Mouse (Mus musculus) forebrain, embryonic 14.5 days (tissue): ENCODE results near the gene Aoc1. TPM values are rescaled to one million over a fixed set of nuclear protein-coding genes. Genes with fewer than 3 reads are reported as not detected.

Experiments
- ATAC-seq: fragments of 200-750 bp; cut with Nextera tagmentation; 2 replicates; pipeline ENCODE4 v1.8.0; 2017; ENCODE audit warnings: mild to moderate bottlenecking, moderate library complexity
- DNase-seq: peaks from one replicate; pipeline ENCODE4 v3.0.0-alpha.2; 2015; ENCODE audit warnings: low spot score
- H3K27ac ChIP-seq: fragments of 300-500 bp; sonication (generic); 2 replicates; pipeline ENCODE4 v1.5.1; 2014; ENCODE audit warnings: low read depth, mild to moderate bottlenecking, control low read depth, low read length, moderate library complexity
- H3K27me3 ChIP-seq: fragments of 300-500 bp; sonication (generic); replicated peaks from 2 replicates; pipeline ENCODE4 v1.6.1; 2014; ENCODE audit warnings: low read length, control low read depth, mixed read lengths; ENCODE audit not compliant: control insufficient read depth, insufficient read depth
- H3K36me3 ChIP-seq: fragments of 300-500 bp; sonication (generic); 2 replicates; pipeline ENCODE4 v1.6.1; 2014; ENCODE audit warnings: low read length, control low read depth; ENCODE audit not compliant: control insufficient read depth, insufficient read depth
- H3K4me1 ChIP-seq: fragments of 300-500 bp; sonication (generic); 2 replicates; pipeline ENCODE4 v1.6.1; 2014; ENCODE audit warnings: antibody characterized with exemption, low read length, control low read depth; ENCODE audit not compliant: control insufficient read depth, insufficient read depth
- H3K4me2 ChIP-seq: fragments of 300-500 bp; sonication (generic); 2 replicates; pipeline ENCODE4 v1.6.1; 2014; ENCODE audit warnings: mild to moderate bottlenecking, control low read depth, low read length
- H3K4me3 ChIP-seq: fragments of 300-500 bp; sonication (generic); 2 replicates; pipeline ENCODE4 v1.5.1; 2014; ENCODE audit warnings: low read depth, low read length, control low read depth
- H3K9ac ChIP-seq: fragments of 300-500 bp; sonication (generic); 2 replicates; pipeline ENCODE4 v1.6.1; 2014; ENCODE audit warnings: mild to moderate bottlenecking, low read length, control low read depth, moderate library complexity
- H3K9me3 ChIP-seq: fragments of 300-500 bp; sonication (generic); replicated peaks from 2 replicates; pipeline ENCODE4 v1.6.1; 2016; ENCODE audit warnings: low read length, control low read depth, mixed read lengths; ENCODE audit not compliant: control insufficient read depth
- WGBS: fragments of 180-500 bp; shearing (Covaris S2); extraction: QIAGEN DNeasy Blood & Tissue Kit; methylation state at CpG from one replicate; pipeline ENCODE4 v1.1.7; 2014; 5-methylcytosine and 5-hydroxymethylcytosine counted together
- polyA plus RNA-seq: library from polyadenylated mRNA; unstranded; fragments of >200 nt; fragmentation: Nextera tagmentation; extraction: Ambion mirVana; gene quantifications from 2 replicates; pipeline ENCODE4 v1.2.1, GENCODE M21; 2014

The Aoc1 gene
- polyA plus RNA-seq, 1 experiment from 2014 or later = not detected

- H3K9me3 ChIP-seq = no peaks in the 10 kb centered on the region
- 75% methylated on average over 1 of the region's 1 CpGs for WGBS
- H3K4me1 ChIP-seq = no peaks in the 10 kb centered on the region
- H3K36me3 ChIP-seq = no peaks in the 10 kb centered on the region
- no peaks in the 10 kb centered on the region for H3K27me3 ChIP-seq
- H3K4me3 ChIP-seq = no peak overlapping the region
- DNase-seq (peak; percentile 69), ATAC-seq (no peak)
- H3K9ac ChIP-seq = no peak overlapping the region
- H3K4me2 ChIP-seq = no peak overlapping the region
- no peak overlapping the region for H3K27ac ChIP-seq
These were observed 82.2 kb downstream of the Aoc1 start for GRCm38 (mm10) chr6:48954946-48955345.

- no peak overlapping the region for H3K4me3 ChIP-seq
- no peaks in the 10 kb centered on the region for H3K36me3 ChIP-seq
- H3K9me3 ChIP-seq = no peaks in the 10 kb centered on the region
- H3K27me3 ChIP-seq = no peaks in the 10 kb centered on the region
- 91% methylated on average over 4 of the region's 4 CpGs for WGBS
- no peaks in the 10 kb centered on the region for H3K4me1 ChIP-seq
- ATAC-seq (no peak), DNase-seq (no peak)
- no peak overlapping the region for H3K27ac ChIP-seq
- no peak overlapping the region for H3K4me2 ChIP-seq
- no peak overlapping the region for H3K9ac ChIP-seq
These were observed 84.1 kb downstream of the Aoc1 start for GRCm38 (mm10) chr6:48956785-48957184.

GRCm38 (mm10) chr6:48958053-48958452 is 85.4 kb downstream of the Aoc1 start:
- Histone ChIP-seq H3K4me1 (no peaks in the 10 kb centered on the region), H3K4me3 (no peak overlapping the region), H3K9me3 (no peaks in the 10 kb centered on the region), H3K9ac (no peak overlapping the region), H3K27me3 (no peaks in the 10 kb centered on the region), H3K27ac (no peak overlapping the region), H3K36me3 (no peaks in the 10 kb centered on the region), H3K4me2 (no peak overlapping the region)
- 61% methylated on average over 1 of the region's 1 CpGs for WGBS
- DNase-seq (peak; percentile 53), ATAC-seq (no peak)

Other genes starting within 250 kb of the Aoc1 start
- gene AI854703, start 246.1 kb upstream of the Aoc1 start, polyA plus RNA-seq = 8.2 and 9.7 TPM in 2 replicates
- gene Gimap8, start 225.7 kb upstream of the Aoc1 start, polyA plus RNA-seq = 0.15 and 0.17 TPM in 2 replicates
- gene Gimap9, start 196.8 kb upstream of the Aoc1 start, polyA plus RNA-seq = 1.5 and 2.2 TPM in 2 replicates
- gene Gimap4, start 188.3 kb upstream of the Aoc1 start, polyA plus RNA-seq = 1.2 and 1.9 TPM in 2 replicates
- 7.2 and 8.3 TPM in 2 replicates for gene Gimap6, start 164.7 kb upstream of the Aoc1 start, polyA plus RNA-seq
- 0.84 TPM in 1 of 2 replicates, not detected in the other for gene Gm28053, start 154.3 kb upstream of the Aoc1 start, polyA plus RNA-seq
- gene Gimap7, start 154.3 kb upstream of the Aoc1 start, polyA plus RNA-seq = not detected in 2 replicates
- 4.1 and 4.5 TPM in 2 replicates for gene Gimap1, start 133.8 kb upstream of the Aoc1 start, polyA plus RNA-seq
- 0.96 and 1.5 TPM in 2 replicates for gene Gimap5, start 126.7 kb upstream of the Aoc1 start, polyA plus RNA-seq
- not detected in 2 replicates for gene Gimap3, start 102.0 kb upstream of the Aoc1 start, polyA plus RNA-seq
- 18.8 and 23.8 TPM in 2 replicates for gene Tmem176a, start 32.0 kb upstream of the Aoc1 start, polyA plus RNA-seq
- gene Tmem176b, start 31.4 kb upstream of the Aoc1 start, polyA plus RNA-seq = 108 and 131 TPM in 2 replicates
- not detected in 2 replicates for gene 1600015I10Rik, start 57.0 kb downstream of the Aoc1 start, polyA plus RNA-seq
- gene Doxl2, start 102.1 kb downstream of the Aoc1 start, polyA plus RNA-seq = not detected in 2 replicates
- gene Svs1, start 114.0 kb downstream of the Aoc1 start, polyA plus RNA-seq = not detected in 2 replicates
- gene Gpnmb, start 163.7 kb downstream of the Aoc1 start, polyA plus RNA-seq = 0.80 and 0.83 TPM in 2 replicates
- gene Malsu1, start 200.9 kb downstream of the Aoc1 start, polyA plus RNA-seq = 54.7 and 65.0 TPM in 2 replicates